Mouse (Mus musculus) duodenum, adult 2 months (tissue): ENCODE results near the gene Kbtbd4. TPM values are rescaled to one million over a fixed set of nuclear protein-coding genes. Genes with fewer than 3 reads are reported as not detected.

Source experiments
- polyA plus RNA-seq: library from polyadenylated mRNA; depleted of rRNA; stranded (reverse); fragments of >200 nt; gene quantifications from 2 replicates; pipeline ENCODE4 v1.2.3, GENCODE M21; 2012; ENCODE audit warnings: low replicate concordance; rRNA removed

The Kbtbd4 gene
- 5.6 and 6.4 TPM in 2 replicates for polyA plus RNA-seq

DNA sequence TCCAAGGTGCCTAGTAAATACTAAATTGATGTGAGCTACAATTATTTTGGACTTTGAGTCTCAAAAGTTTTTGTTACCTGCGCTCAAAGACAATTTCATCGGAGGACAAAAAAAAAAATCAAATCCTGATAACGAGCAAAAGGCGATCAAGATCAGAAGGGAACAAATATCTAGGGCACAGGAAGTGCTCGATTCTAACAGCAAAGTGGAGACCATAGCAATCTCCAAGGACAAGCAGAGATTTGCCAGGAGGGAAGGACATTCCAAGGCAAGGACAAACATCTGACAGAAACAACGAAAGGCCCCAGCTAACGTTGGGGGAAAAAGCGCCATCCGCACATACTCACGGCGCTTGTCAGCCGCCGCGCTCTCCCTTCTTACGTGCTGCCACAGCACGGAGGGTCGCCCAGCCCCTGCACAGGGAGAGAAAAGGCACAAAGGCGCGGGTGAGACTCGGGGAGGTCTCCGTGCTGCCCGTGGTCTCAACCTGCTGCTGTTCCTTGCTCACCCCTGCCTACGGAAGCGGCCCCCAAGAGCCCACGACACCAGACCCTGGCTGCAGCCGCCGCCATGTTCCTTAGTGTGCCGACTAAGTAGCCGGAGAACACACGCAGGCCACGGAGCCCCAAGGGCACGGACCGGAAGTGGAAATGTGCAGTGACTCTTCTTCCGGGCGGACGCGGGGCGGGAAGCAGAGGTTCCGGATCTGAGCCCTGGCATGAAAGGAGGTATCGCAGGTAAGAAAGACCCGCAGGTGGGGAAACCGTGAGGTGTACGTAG is at the start of gene Kbtbd4, which contains the start of gene Ndufs3:
Gene Kbtbd4, plus strand, starts transcription at position 665 of the 780 bp plus-strand sequence.
Gene Ndufs3, minus strand, starts transcription at position 752 of the 780 bp plus-strand sequence.

DNA sequence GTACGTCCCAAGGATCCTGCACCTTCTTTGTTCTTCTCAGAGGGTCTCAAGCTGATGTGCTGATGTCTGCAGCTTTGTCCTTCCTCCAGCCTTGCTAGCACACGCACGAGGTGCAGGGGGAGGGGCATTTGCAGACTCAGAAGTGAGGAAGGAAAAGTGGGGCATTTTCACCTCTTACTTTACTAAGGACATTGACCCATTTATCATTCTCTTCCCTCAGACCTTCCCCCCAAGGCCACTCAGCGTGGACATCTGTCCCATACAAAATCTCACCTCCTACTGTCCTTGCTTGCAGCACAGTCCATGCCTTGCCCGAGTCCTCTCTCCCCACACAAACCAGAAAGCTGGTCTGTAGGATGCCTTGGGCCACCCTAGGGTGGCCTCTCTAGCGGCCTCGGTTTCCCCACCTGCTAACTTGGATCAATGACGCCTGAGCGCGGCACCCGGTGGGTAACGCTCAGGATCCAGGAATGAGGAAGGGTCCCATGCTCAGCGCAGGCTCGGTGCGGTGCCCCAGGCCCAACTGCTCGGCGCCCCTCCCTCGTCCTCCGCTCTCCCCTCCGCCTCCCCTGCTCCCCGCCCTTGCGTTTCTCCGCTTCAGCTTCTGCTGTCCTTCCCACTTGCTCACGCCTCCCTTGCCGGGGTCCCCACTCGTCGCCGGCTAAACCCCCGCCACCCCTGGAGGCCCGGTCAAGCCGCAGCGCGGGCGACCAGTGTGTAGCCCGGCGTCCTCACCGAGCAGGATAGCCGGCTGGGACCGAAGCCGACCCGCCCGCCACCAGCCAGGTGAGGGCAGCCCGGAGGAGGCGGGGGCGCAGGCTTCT is 19.1 kb upstream of the Kbtbd4 start, which contains the start of gene C1qtnf4:
Gene C1qtnf4, plus strand, starts transcription at position 643 of the 824 bp plus-strand sequence.

DNA sequence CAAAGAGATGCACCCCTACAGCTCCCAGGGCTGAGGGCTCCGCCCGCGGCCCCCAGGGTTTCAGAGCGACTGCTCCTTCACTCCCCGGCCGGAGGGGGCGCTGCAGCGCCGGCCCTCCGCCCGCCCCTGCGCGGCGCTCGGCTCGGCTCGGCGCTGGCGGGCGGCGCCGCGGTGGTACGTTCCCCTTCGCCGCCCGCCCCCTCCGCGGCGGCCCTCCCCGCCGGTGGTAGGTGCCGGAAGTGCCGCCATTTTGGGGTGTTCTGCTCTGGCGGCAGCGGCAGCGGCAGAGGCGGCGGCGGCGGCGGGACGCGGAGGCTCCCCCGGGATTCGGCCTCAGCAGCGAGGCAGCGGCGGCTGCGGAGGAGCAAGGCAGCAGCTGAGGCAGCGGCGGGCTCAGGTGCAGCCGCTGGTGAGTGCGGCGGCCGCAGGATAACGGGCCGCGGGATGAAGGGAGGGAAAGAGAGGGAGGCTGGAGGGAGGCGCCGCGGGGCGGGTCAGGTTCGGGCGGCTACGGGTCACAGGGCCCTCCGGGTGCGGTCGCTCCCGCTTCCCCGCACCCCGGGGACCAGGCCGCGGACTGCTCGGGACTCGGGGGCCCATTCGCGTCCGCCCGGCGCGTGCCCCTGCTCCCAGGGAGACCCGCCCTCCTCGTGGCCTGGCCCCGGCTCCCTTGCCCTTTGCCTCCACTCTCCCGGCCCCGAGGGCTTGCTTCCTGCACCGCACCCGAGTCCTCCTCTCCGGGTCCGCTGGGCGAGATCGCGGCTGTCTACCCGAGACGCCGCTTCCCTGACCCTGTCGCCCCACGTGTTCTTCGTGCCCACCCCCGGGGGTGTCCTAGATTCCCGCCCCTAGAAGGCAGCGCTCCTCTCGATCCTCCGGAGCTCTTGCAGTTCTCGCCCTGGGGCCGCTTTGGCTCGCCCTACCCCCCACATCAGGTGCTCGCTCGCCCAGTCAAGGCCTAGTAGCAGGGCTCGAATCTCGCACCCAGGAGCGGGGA is 36.0 kb downstream of the Kbtbd4 start, which contains the start of gene Celf1:
Gene Celf1, plus strand, starts transcription at position 150 of the 997 bp plus-strand sequence.

Other genes starting within 250 kb of the Kbtbd4 start
- gene Nup160, start 227.5 kb upstream of the Kbtbd4 start, polyA plus RNA-seq, result 0.90 and 1.1 TPM in 2 replicates
- gene Fnbp4, start 159.4 kb upstream of the Kbtbd4 start, polyA plus RNA-seq, result 11.2 and 17.5 TPM in 2 replicates
- gene Agbl2, start 122.0 kb upstream of the Kbtbd4 start, polyA plus RNA-seq, result 0.02 and 0.07 TPM in 2 replicates
- 60.2 and 60.7 TPM in 2 replicates for gene Mtch2, start 57.6 kb upstream of the Kbtbd4 start, polyA plus RNA-seq
- 9.0 and 9.7 TPM in 2 replicates for gene C1qtnf4, start 18.9 kb upstream of the Kbtbd4 start, polyA plus RNA-seq
- 103 and 129 TPM in 2 replicates for gene Ndufs3, start 87 bp downstream of the Kbtbd4 start, polyA plus RNA-seq
- 12.2 and 15.3 TPM in 2 replicates for gene Celf1, start 35.6 kb downstream of the Kbtbd4 start, polyA plus RNA-seq
- 0.22 and 0.34 TPM in 2 replicates for gene Rapsn, start 130.9 kb downstream of the Kbtbd4 start, polyA plus RNA-seq
- gene Psmc3, start 149.3 kb downstream of the Kbtbd4 start, polyA plus RNA-seq, result 27.3 and 43.1 TPM in 2 replicates
- 15.1 and 26.4 TPM in 2 replicates for gene Slc39a13, start 165.7 kb downstream of the Kbtbd4 start, polyA plus RNA-seq
- 20.7 and 38.0 TPM in 2 replicates for gene Spi1, start 177.7 kb downstream of the Kbtbd4 start, polyA plus RNA-seq
- not detected in 2 replicates for gene Mybpc3, start 213.4 kb downstream of the Kbtbd4 start, polyA plus RNA-seq